Mouse (Mus musculus): ENCODE measurements around the gene Nkx1-2.

Gene Nkx1-2

DNA sequence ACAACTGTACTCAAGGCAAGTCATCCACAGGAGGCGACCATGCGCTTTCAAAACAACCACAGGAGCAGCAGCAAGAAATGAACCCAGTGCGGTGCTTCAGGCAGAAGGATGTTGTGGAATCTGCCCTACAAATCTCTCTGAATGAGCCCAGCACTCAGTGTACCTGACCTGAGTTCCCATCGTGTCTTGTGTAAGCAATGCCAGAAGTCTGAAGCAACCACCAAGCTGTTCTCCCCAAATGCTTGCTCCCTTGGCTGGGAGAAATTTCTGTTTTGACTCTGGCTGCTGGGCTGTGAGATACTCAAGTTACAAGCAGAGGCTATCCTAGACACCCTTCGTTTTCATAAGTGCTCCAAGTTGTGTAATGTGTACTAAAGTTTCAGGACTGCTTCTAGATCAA, 6.3 kb upstream of the Nkx1-2 start:
- DNase-seq (ENCODE audit: low read depth, low spot score) = no peak

DNA sequence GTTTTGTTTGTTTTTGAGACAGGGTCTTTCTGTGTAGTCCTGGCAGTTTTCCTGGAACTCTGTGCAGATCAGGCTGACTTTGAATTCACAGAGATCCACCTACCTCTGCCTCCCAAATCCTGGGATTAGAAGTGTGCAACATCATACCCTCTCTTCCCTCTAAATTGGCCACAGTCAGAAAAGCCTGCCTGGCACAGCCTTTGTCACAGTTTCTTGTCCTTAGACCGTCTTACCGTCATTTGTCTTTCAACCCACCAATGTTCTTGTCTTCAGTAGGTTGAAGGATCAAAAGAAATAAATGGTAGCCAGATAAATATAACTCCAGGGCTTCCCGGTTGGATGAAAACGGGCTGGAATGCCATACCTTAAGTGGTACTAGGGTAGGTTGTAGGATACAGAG, 5.3 kb upstream of the Nkx1-2 start:
- DNase-seq (ENCODE audit: low read depth, low spot score) = no peak

DNA sequence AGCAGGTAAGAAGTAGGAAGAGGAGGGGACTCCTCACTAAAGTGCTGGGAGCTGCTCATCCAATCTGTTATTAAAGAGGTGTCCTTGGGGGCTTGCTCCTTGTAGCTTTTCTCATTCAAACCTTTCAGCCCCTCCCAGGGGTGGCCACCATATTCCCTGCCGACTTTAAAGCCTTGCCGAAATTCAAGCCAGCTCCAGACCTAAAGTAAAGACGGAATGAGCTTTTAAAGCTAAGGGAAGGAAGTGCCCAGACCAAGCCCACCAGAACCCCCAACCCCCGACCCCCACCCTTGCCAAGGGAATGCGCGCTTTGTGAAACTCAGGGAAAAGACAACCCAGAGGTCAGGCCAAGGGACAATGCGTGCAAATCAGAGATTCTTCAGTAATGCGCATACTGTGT, 1.5 kb upstream of the Nkx1-2 start:
- no peak for DNase-seq (ENCODE audit: low read depth, low spot score)

DNA sequence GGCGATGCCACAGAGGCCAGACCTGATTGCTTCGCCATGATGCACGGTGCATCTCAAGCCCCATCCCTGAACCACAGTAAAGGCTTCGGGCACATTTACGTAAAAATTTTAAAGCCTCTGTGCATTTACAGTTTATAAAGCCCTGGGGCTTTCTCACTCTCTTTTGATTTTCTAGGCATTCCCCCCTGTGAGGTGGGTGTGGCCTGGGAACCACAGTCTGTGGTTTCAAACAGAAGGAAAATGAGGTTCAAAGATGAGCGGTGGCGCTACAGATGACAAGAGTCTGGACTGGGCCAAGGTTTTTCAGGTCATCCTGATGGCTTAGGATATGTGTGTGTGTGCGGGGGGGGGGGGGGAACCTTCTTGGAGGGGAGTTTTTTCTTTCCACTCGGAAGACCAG, 589 bp upstream of the Nkx1-2 start:
- no peak for DNase-seq (ENCODE audit: low read depth, low spot score)

DNA sequence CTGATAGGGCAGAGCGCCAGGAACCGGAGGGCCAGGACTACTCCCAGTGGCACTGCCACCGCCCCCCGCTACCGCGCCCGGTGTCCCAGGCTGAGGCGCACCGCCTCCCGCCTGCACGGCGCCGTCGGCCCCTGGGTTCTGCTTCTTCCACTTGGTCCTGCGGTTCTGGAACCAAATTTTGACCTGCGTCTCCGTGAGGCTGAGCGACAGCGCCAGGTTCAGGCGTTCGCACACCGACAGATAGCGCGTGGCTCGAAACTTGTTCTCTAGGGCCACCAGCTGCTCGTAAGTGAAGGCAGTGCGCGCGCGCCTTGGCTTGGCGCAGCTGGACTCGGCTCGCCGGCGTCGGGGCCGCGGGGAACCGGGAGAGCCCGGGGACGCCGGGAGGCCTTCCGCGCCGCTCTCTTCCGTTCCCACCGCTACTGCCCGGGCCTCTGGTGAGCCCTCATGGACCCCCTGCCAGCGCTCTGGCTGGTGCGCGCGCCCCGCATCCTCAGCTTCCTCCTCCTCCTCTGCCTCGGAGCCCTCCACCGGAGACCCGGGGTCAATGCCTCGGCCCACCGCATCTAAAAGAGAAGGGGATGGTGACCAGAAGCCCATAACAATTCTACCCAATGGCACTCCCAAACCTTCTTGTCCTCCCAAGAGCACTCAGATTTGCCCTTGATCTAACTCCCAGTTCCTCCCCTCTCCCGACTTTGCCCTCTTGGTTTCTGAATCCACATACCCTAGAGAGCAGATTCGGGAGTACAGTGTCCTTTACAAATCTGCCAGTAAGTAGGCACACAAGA, 2.0 kb downstream of the Nkx1-2 start:
- DNase-seq (ENCODE audit: low read depth, low spot score) = no peak

DNA sequence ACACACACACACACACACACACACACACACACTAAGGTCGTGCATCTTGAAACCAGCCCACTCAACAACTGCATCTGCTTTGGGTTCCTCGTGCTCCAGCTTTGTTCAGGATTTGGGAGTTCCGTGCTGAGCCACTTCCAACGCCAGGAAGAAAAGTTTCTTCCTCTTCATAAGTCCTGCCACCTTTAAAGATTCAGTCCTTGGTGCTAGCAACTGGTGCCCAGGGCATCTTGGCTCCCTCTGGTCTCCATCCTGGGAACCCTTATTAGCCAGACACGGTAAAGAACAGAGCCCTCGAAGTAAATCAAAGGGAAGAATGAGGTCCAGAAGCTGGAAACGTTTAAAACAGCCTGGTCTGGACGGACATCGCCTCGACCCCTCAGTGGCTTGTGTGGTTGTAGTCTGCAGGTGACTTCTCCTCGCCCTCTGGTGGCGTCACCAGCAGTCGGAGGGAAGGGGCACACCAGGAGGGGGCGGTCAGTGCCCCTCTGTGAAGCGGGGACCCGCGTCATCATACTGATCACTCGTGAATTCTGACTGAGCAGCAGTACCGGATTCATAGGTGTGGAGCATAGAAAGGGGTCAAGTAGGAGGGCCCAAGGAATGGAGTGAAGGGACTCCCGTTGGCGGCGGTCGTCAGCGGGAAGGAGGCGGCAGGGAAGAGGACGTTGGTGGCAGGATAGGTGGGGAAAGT, 2.7 kb downstream of the Nkx1-2 start:
- DNase-seq (ENCODE audit: low read depth, low spot score) = no peak

DNA sequence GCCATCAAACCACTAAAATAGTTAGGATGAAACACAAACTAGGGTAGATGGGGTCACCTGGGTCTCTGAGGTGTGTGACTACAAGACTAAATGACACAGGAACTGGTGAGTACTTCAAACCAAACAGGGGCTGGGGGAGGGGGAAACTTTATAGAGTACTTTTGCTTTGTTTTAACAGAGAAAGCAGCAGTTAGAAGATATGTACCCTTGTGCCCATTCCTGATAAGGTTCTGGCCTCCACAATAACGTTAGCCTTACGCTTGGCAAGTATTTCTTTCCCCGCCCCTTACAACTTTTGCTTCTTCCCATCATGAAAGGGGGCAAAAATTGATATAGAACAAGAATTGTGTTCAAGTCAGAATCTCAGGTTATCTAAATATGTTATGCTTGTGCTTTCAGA, 3.6 kb downstream of the Nkx1-2 start:
- no peak for DNase-seq (ENCODE audit: low read depth, low spot score)

DNA sequence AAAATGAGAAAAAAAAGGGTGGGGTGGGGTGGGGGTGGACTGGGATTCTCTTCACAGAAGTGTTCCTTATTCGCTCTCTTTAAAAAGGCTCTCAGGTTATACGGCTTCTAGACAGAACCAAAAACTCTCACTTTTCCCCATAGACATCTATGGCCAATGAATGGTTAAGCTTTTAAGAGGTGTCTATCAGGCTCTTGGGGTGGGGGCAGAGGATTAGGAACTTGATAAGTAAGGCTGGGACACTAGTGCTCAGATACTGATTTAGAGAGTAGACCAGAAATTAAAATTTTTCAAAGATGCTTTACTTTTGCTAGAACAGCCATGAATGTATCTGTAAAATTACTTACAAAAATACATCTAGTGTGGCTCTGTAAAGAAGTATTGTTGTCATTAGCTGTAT, 5.1 kb downstream of the Nkx1-2 start:
- DNase-seq (ENCODE audit: low read depth, low spot score) = no peak

DNA sequence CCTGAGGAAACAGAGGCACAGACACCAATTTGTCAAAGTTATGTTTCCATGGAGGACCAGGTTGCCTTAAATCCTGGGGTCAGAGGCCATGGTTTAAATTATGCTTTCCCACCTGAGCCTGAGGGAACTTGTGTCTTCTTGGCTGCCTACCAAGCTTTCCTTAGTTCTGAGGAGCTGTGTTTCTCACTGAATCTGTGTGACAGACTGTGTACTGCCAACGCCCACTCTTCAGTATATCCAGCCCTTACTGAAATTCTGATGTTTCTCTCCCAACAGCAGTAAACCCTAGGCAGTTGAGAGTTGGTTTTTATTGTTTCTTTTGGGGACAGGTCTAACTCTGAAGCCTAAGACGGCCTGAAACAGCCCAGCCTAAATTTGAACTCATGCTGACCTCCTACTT, 5.7 kb downstream of the Nkx1-2 start:
- no peak for DNase-seq (ENCODE audit: low read depth, low spot score)

DNA sequence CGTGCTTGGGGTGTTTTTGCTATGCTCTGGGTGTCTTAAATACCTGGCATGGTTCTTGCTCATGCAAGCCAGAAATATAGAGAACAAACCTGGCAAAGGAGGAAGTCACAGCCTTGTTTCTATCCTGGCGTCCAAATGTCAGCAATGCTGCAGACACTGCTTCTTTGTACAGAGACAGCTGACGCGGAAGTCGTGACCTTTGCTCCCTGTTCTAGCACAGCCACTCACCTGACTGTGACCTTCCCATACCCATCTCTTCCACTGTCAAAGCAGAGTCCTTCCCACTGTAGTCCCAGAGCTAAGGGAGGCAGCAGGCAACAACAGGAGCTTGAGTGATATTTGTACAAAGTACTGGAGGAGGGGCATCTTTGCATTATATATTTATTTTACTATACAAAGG, 9.8 kb downstream of the Nkx1-2 start:
- no peak for DNase-seq (ENCODE audit: low read depth, low spot score)

DNA sequence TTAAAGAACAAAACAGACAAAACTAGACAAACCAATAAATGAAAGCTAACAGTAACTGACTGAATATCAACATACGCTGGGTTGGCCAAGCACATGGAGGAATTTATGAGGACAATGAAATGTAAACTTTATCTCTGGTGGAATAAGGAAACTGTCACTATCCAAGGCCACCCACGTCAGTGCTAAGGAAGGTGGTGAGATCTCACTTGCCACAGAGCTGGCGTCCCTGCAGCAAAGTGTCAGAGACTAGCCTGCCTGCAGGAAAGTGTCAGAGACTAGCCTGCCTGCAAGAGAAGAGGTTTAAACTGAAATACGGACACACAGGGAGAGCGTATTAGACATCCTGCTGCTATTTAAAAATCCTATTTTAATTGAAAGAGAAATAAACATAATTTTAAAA, 12.3 kb downstream of the Nkx1-2 start:
- no peak for DNase-seq (ENCODE audit: low read depth, low spot score)

DNA sequence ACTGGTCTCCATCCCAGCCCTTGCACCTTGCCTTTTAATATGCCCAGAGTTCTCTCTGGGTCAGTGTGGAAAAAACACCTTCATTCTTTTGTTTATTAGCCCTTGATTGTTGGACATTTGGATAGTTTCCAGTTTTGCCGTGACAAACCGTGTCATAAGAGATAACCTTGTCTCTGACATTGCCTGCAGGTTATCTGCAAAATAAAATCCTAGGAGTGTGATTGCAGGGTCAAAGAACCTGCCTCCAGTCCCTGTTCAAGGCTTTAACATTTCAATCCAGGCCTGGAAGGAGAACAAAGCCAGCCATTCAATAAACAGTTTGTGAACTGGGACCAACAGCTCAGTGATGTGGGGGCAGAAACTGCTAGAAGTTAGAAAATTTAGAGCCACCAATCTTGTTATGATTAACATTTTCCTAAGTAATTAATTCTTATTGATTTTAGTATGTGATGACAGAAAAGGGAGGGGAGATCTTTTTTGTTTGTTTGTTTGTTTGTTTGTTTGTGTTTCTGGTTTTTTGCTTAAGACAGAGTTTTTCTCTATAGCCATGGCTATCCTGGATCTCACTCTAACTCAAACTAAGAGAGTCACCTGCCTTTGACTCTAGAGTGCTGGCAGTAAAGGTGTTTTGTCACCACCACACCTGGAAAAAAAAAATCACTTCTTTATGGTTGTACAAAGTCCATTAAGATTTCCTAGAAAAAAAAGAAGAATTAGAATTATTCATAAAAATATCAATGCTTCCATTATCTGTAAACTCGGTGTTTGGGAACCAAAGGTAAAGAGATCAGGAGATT, 13.5 kb downstream of the Nkx1-2 start:
- no peak for DNase-seq (ENCODE audit: low read depth, low spot score)

DNA sequence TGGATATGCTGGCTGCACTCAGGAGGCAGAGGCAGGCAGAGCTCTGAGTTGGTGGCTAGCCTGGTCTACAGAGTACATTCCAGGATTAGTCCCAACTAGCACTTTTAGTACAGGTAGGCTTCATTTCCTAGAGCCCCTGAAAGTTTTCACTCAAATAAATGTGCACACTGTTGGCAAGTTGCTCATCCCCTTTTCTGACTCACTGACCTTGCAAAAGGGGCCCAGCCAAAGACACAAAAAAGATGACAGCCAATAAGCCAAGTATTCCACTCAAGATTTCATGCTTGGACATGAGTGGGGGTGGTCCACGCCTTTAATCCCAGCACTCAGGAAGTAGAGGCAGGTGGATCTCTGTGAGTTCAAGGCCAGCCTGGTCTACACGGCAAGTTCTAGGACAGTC, 18.0 kb downstream of the Nkx1-2 start:
- DNase-seq (ENCODE audit: low read depth, low spot score) = no peak

DNA sequence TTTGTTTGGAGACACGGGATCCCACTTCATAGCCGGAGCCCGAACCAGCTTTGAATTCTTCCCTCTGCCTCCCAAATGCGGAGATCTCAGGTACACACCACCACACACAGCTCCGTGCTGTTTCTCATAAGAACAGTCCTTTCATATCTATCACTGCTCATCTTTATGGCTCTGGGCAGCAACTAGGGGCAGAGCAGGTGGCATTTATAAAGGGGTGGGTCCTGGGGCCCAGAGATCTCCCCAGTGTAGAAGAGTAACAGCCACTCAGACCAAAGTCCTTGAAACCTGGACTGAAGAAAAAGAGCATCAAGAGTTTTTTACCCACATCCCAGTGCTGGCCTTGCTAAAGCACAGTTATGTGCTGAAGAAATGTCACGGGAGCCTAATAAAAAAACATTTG, 18.9 kb downstream of the Nkx1-2 start:
- DNase-seq (ENCODE audit: low read depth, low spot score) = no peak

DNA sequence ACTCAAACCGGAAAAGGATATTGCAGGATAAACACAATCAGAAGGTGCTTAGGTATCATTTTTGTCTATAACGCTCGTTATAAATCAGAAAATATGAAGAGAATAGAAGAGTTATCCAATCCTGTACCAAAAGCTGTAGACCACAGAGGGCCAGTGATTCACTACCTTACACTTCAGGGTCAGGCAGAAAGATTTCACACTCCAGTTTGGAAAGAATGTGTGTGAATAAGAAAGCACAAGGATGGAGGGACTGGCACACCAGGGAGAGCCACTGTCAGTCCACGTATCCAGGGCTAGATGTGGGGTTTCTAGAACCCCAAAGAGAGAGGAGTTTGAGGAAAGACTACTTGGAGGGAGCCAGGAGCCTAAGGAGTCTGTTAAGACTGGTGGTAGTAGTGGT, 22.5 kb downstream of the Nkx1-2 start:
- DNase-seq (ENCODE audit: low read depth, low spot score) = no peak

DNA sequence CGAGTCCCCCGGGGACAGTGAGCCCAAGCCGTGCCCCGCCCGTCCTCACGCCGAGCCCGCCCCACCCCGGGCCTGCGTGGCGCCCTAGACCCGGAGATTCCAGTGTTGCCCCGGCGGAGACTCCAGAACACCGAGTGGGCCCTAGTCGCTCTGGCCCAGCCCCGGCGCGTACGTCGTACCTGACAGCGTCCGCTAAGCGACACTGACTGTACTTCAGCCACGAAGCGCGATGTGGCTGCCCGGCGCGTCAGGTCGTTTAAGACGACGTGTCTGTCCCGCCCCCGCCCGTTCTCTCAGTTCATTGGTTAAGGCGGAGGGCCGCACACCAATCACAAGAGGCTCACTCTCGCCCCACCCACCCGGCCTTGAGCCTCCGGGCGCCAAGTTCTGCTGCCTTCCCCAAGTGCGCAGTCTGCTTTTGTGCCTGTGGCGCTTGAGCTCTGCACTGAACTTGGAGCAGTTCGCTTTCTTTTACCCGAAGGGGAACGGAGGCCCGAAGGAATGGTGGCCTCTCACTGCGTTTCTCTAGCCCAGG, 23.3 kb downstream of the Nkx1-2 start, which contains the start of gene Oat:
TSS of gene Oat (minus strand) at position 283 of the 535 bp plus-strand sequence.
- DNase-seq (ENCODE audit: low read depth, low spot score) = peak; percentile 93

DNA sequence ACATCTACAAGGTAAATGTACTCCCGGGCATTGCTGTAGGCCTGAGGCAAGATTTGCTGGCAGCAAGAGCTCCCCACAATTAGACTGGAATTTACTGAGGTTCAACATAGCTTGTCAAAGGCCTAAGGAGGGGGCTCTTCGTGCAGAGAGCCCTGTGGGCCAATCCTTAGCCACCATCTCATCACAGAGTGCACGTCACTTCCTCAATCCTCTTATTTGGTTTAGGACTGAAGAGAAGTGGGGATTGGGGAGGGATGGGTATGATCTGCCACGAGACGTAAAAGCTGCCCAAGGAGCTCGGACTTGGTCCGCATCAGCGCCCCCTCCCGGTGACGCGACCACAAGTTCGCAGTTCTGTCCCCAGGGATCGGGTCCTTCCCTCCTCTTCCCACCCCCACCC, 23.8 kb downstream of the Nkx1-2 start:
- peak; percentile 76 for DNase-seq (ENCODE audit: low read depth, low spot score)

DNA sequence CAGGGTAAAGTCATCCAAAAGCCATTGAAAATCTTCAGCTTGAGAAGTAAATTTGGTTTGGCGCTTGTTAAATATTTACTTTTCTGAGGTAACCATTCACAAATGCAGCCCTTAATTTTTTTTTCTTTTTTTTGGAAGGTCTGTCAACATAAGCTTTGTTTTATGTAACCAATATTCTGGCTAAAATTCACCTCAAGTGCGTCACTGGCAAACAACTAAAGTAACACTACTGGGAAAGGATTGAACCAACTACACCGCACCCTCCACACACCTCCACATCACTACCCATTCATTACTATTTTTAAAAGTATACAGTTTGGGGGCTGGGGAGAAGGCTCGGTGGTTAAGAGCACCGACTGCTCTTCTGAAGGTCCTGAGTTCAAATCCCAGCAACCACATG, 24.8 kb downstream of the Nkx1-2 start:
- DNase-seq (ENCODE audit: low read depth, low spot score) = no peak

DNA sequence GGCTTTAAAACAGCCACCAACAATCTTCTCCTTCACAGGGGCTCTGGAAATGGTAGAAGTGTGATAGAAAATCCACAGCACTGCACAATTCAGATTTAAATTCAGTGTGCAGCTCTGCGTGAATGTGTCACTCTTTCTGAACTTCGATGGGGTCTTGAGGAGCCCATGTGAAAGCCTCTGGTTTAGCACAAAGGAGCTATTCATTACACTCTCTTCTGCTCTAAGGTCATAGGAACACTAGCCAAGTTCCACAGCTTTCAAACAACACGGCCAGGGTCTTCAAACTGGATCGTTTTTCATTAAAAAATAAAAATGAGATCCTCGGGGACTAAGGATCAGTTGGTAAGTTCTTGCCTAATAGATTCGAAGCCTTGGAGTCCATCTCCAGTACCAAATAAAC, 26.2 kb downstream of the Nkx1-2 start:
- no peak for DNase-seq (ENCODE audit: low read depth, low spot score)

DNA sequence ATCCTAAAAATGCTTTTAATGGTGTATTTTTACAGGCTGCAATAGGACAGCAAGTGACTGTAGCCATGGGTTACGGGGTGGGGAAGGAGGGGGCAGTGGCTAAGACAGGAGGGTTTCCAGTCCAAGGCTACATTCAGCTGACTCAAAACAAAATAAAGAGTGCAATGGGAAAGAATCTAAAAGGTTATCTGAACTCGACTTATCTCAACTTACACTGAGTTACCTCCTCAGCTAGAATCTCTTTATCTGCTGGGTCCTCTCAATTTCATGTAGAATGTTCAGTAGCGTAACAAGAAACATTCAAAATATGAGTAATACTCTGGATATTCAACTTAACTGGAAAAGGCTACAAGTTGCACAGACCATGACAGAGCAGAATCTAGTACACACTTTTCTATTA, 26.7 kb downstream of the Nkx1-2 start:
- no peak for DNase-seq (ENCODE audit: low read depth, low spot score)

DNA sequence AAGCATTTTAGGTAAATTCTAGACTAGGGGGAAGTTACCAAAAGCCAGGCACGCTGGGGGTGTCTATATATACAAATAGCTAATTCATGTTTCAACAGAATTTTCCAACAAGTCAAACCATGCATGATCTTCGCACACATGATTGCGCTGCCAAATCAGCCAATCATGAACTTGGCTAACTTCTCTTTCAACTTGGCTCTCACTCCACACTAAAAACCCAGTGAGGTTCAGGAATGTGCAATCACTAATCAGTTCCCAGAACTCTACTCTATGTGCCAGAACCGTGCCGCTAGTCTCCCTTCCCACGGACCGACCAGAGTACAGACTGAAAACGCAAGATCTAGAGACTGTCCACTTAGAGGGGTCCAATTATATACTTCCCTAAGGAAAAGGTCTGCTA, 28.0 kb downstream of the Nkx1-2 start:
- no peak for DNase-seq (ENCODE audit: low read depth, low spot score)

DNA sequence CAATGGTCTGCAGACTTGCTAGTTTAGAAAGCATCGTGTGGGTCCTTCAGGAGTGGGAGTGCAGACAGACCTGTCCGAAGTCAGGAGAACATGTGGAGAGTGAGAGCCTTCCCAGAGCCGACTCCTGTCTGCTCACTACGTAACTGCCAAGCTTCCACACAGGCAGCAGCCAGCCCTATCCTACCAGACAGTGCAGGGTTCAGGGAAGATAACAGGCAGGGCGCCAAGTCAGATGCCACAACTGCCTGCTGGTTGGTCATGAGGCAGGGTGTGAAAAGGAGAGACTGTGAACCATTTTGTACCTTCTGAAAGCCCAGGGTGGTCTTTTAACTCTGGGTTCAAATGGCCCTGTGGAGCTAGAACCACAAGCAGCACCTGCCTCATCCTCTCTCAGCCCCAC, 29.4 kb downstream of the Nkx1-2 start:
- no peak for DNase-seq (ENCODE audit: low read depth, low spot score)

Measured in WW6 (cell line).